Mouse (Mus musculus): Measurements from ENCODE around the gene Rabif. TPM values are rescaled to one million over a fixed set of nuclear protein-coding genes. Genes with fewer than 3 reads are reported as not detected.
"Not testable (repeated sequence)": the region's sequence is repeated elsewhere in the genome, so short reads cannot be mapped to it uniquely, and the experiment has no call there.

Gene Rabif
- total and polyA plus RNA-seq, 3 experiments: 21.5 to 21.8 TPM; not detected in 1

- TF ChIP-seq TCF12 (IDR thresholded peaks at IDR 0.05; ENCODE audit: low read depth, low read length) (peak; percentile 98), ZC3H11A (IDR thresholded peaks at IDR 0.05; ENCODE audit: low read depth, low read length) (0 out of 2 replicates have a peak, but pooled peaks have one; percentile 5), EP300 (IDR thresholded peaks at IDR 0.05; ENCODE audit: low read depth in 1 of 2, low read length in 2 of 2) (peak; percentile 91 to 95), MAFK (IDR thresholded peaks at IDR 0.05; ENCODE audit: borderline replicate concordance, low read depth, low read length) (peak; percentile 60; the same call in 1 of the 2 replicates), MAX (IDR thresholded peaks at IDR 0.05; ENCODE audit: low read length) (peak; percentile 48; the same call in 1 of the 2 replicates), POLR2A (IDR thresholded peaks at IDR 0.05; ENCODE audit: control insufficient read depth in 1 of 2, insufficient read depth in 1 of 2, low read depth in 1 of 2, low read length in 2 of 2, poor library complexity in 1 of 2) (no peak), MEF2A (IDR thresholded peaks at IDR 0.05; ENCODE audit: extremely low read depth, insufficient replicate concordance, low read depth, low read length, poor library complexity, severe bottlenecking) (0 out of 2 replicates have a peak, but pooled peaks have one; percentile 37), SIN3A (IDR thresholded peaks at IDR 0.05; ENCODE audit: low read length) (peak; percentile 95)
Observed at GRCm38 (mm10) chr1:134526752-134527151, 32.3 kb downstream of the Rabif start (continued).

- Histone ChIP-seq H3K4me3 (ENCODE audit: control insufficient read depth in 1 of 2, insufficient read depth in 1 of 2, low read depth in 2 of 2, low read length in 2 of 2) (no peak overlapping the region), H3K9me3 (replicated peaks; ENCODE audit: insufficient read depth, low read length) (no peaks in the 10 kb centered on the region), H3K79me2 (ENCODE audit: control insufficient read depth, insufficient read depth, low read length, poor library complexity) (no peaks in the 10 kb centered on the region), H3K36me3 (ENCODE audit: control insufficient read depth in 1 of 2, insufficient read depth in 2 of 2, low read length in 2 of 2) (peaks cover 0 to 3% of the 10 kb centered on the region in 2 experiments; a peak in 2 of 4 replicates), H3K27me3 (ENCODE audit: control insufficient read depth in 1 of 2, insufficient read depth in 2 of 2, low read length in 2 of 2) (no peaks in the 10 kb centered on the region), H3K27ac (ENCODE audit: control insufficient read depth, low read depth, low read length) (no peak overlapping the region), H3K9ac (ENCODE audit: control insufficient read depth, low read depth, low read length, poor library complexity, severe bottlenecking) (no peak overlapping the region), H3K4me1 (ENCODE audit: control insufficient read depth in 1 of 2, insufficient read depth in 2 of 2, low read length in 2 of 2) (peaks cover 10 to 15% of the 10 kb centered on the region in 2 experiments)
- no peak for TF ChIP-seq POLR2AphosphoS2 (IDR thresholded peaks at IDR 0.05; ENCODE audit: low read length)
- DNase-seq (ENCODE audit: low read depth, low spot score): no peak
Observed at GRCm38 (mm10) chr1:134530618-134531017, 36.2 kb downstream of the Rabif start.

- H3K4me1 ChIP-seq (ENCODE audit: control insufficient read depth in 1 of 2, insufficient read depth in 2 of 2, low read length in 2 of 2): peaks cover 0 to 11% of the 10 kb centered on the region in 2 experiments; a peak in 3 of 4 replicates
- H3K36me3 ChIP-seq (ENCODE audit: control insufficient read depth in 1 of 2, insufficient read depth in 2 of 2, low read length in 2 of 2); H3K27ac ChIP-seq (ENCODE audit: control insufficient read depth, low read depth, low read length); H3K4me3 ChIP-seq (ENCODE audit: control insufficient read depth in 1 of 2, insufficient read depth in 1 of 2, low read depth in 2 of 2, low read length in 2 of 2); H3K27me3 ChIP-seq (ENCODE audit: control insufficient read depth in 1 of 2, insufficient read depth in 2 of 2, low read length in 2 of 2); H3K79me2 ChIP-seq (ENCODE audit: control insufficient read depth, insufficient read depth, low read length, poor library complexity); H3K9ac ChIP-seq (ENCODE audit: control insufficient read depth, low read depth, low read length, poor library complexity, severe bottlenecking); H3K9me3 ChIP-seq (replicated peaks; ENCODE audit: insufficient read depth, low read length); DNase-seq (ENCODE audit: low read depth, low spot score): not testable (repeated sequence)
Observed at GRCm38 (mm10) chr1:134533710-134534109, 39.3 kb downstream of the Rabif start.

GRCm38 (mm10) chr1:134535054-134535453, 40.6 kb downstream of the Rabif start:
- Histone ChIP-seq H3K9me3 (replicated peaks; ENCODE audit: insufficient read depth, low read length) (no peaks in the 10 kb centered on the region), H3K27ac (ENCODE audit: control insufficient read depth, low read depth, low read length) (no peak overlapping the region), H3K4me3 (ENCODE audit: control insufficient read depth in 1 of 2, insufficient read depth in 1 of 2, low read depth in 2 of 2, low read length in 2 of 2) (no peak overlapping the region), H3K9ac (ENCODE audit: control insufficient read depth, low read depth, low read length, poor library complexity, severe bottlenecking) (no peak overlapping the region), H3K79me2 (ENCODE audit: control insufficient read depth, insufficient read depth, low read length, poor library complexity) (no peaks in the 10 kb centered on the region), H3K27me3 (ENCODE audit: control insufficient read depth in 1 of 2, insufficient read depth in 2 of 2, low read length in 2 of 2) (no peaks in the 10 kb centered on the region), H3K36me3 (ENCODE audit: control insufficient read depth in 1 of 2, insufficient read depth in 2 of 2, low read length in 2 of 2) (no peaks in the 10 kb centered on the region), H3K4me1 (ENCODE audit: control insufficient read depth in 1 of 2, insufficient read depth in 2 of 2, low read length in 2 of 2) (peaks cover 0 to 11% of the 10 kb centered on the region in 2 experiments; a peak in 3 of 4 replicates)
- no peak for DNase-seq (ENCODE audit: low read depth, low spot score)
- TF ChIP-seq RAD21 (IDR thresholded peaks at IDR 0.05; ENCODE audit: low read depth, low read length) (no peak), HCFC1 (IDR thresholded peaks at IDR 0.05; ENCODE audit: low read depth, low read length) (no peak), CTCF (IDR thresholded peaks at IDR 0.05 in 2 of 3, conservative IDR thresholded peaks at IDR 0.05 in 1 of 3; ENCODE audit: control insufficient read depth in 1 of 3, insufficient read depth in 1 of 3, low read depth in 2 of 3, low read length in 3 of 3, poor library complexity in 1 of 3, severe bottlenecking in 1 of 3) (no peak), ETS1 (IDR thresholded peaks at IDR 0.05; ENCODE audit: low read depth, low read length) (no peak), NELFE (IDR thresholded peaks at IDR 0.05; ENCODE audit: low read depth, low read length) (no peak), GABPA (IDR thresholded peaks at IDR 0.05; ENCODE audit: low read depth, low read length) (no peak), KAT2A (conservative IDR thresholded peaks at IDR 0.05; ENCODE audit: low read depth, low read length) (no peak), TBP (IDR thresholded peaks at IDR 0.05; ENCODE audit: low read depth, low read length) (no peak), POLR2AphosphoS2 (IDR thresholded peaks at IDR 0.05; ENCODE audit: low read length) (no peak), MAX (IDR thresholded peaks at IDR 0.05; ENCODE audit: low read length) (no peak), RCOR1 (IDR thresholded peaks at IDR 0.05; ENCODE audit: low read depth, low read length) (no peak), JUND (IDR thresholded peaks at IDR 0.05; ENCODE audit: low read depth, low read length) (no peak), ZNF384 (IDR thresholded peaks at IDR 0.05; ENCODE audit: low read depth, low read length) (no peak), MAZ (IDR thresholded peaks at IDR 0.05; ENCODE audit: low read depth, low read length) (no peak), MYC (IDR thresholded peaks at IDR 0.05; ENCODE audit: low read depth, low read length) (no peak), TAL1 (IDR thresholded peaks at IDR 0.05; ENCODE audit: low read length) (no peak), MXI1 (IDR thresholded peaks at IDR 0.05; ENCODE audit: low read depth, low read length) (no peak), ELF1 (IDR thresholded peaks at IDR 0.05; ENCODE audit: low read depth, low read length) (no peak), CHD2 (IDR thresholded peaks at IDR 0.05; ENCODE audit: low read length) (no peak)
